Mouse (Mus musculus): ENCODE data around the gene Cpne2. TPM values are rescaled to one million over a fixed set of nuclear protein-coding genes. Genes with fewer than 3 reads are reported as not detected.

Cpne2 gene
- polyA plus RNA-seq, 1 experiment from 2014 or later = 26.4 TPM

- WGBS = 96% methylated on average over 5 of the region's 5 CpGs
- Histone ChIP-seq H3K4me3 (no peak overlapping the region), H3K9ac (no peak overlapping the region), H3K27me3 (no peaks in the 10 kb centered on the region), H3K27ac (replicated peaks) (no peak overlapping the region), H3K4me2 (no peak overlapping the region), H3K9me3 (no peaks in the 10 kb centered on the region), H3K4me1 (replicated peaks) (no peaks in the 10 kb centered on the region), H3K36me3 (no peaks in the 10 kb centered on the region)
- ATAC-seq (ENCODE audit: low FRiP score, low read depth) = no peak
Measured at GRCm38 (mm10) chr8:94519021-94519420, 13.8 kb upstream of the Cpne2 start.

- no peak for ATAC-seq (ENCODE audit: low FRiP score, low read depth)
- H3K9me3 ChIP-seq = no peaks in the 10 kb centered on the region
- no peaks in the 10 kb centered on the region for H3K36me3 ChIP-seq
- no peak overlapping the region for H3K4me3 ChIP-seq
- H3K4me2 ChIP-seq = no peak overlapping the region
- no peak overlapping the region for H3K27ac ChIP-seq (replicated peaks)
- H3K9ac ChIP-seq = no peak overlapping the region
- no peaks in the 10 kb centered on the region for H3K4me1 ChIP-seq (replicated peaks)
- no peaks in the 10 kb centered on the region for H3K27me3 ChIP-seq
- WGBS = 53% methylated on average over 4 of the region's 4 CpGs
Measured at GRCm38 (mm10) chr8:94521481-94521880, 11.3 kb upstream of the Cpne2 start.

- no peak for ATAC-seq (ENCODE audit: low FRiP score, low read depth)
- no peak overlapping the region for H3K4me2 ChIP-seq
Measured at GRCm38 (mm10) chr8:94522482-94522881, 10.3 kb upstream of the Cpne2 start.

GRCm38 (mm10) chr8:94524554-94524953, 8.2 kb upstream of the Cpne2 start:
- Histone ChIP-seq H3K27ac (replicated peaks) (no peak overlapping the region), H3K9me3 (no peaks in the 10 kb centered on the region), H3K4me2 (no peak overlapping the region), H3K36me3 (no peaks in the 10 kb centered on the region), H3K4me3 (no peak overlapping the region), H3K9ac (no peak overlapping the region), H3K4me1 (replicated peaks) (no peaks in the 10 kb centered on the region), H3K27me3 (no peaks in the 10 kb centered on the region)
- ATAC-seq (ENCODE audit: low FRiP score, low read depth) = no peak
- 86% methylated on average over 9 of the region's 9 CpGs for WGBS

More at GRCm38 (mm10) chr8:94522482-94522881, 10.3 kb upstream of the Cpne2 start:
- Histone ChIP-seq H3K4me3 (no peak overlapping the region), H3K36me3 (no peaks in the 10 kb centered on the region), H3K9ac (no peak overlapping the region), H3K27me3 (no peaks in the 10 kb centered on the region), H3K9me3 (no peaks in the 10 kb centered on the region), H3K27ac (replicated peaks) (no peak overlapping the region), H3K4me1 (replicated peaks) (no peaks in the 10 kb centered on the region)
- 89% methylated on average over 3 of the region's 3 CpGs for WGBS

- no peak for ATAC-seq (ENCODE audit: low FRiP score, low read depth)
- Histone ChIP-seq H3K36me3 (no peaks in the 10 kb centered on the region), H3K27me3 (no peaks in the 10 kb centered on the region), H3K4me1 (replicated peaks) (peaks cover 5% of the 10 kb centered on the region), H3K27ac (replicated peaks) (no peak overlapping the region), H3K9ac (no peak overlapping the region), H3K9me3 (no peaks in the 10 kb centered on the region), H3K4me3 (no peak overlapping the region), H3K4me2 (no peak overlapping the region)
- WGBS = 92% methylated on average over 7 of the region's 7 CpGs
Measured at GRCm38 (mm10) chr8:94527178-94527577, 5.6 kb upstream of the Cpne2 start.

GRCm38 (mm10) chr8:94528245-94528644, 4.5 kb upstream of the Cpne2 start:
- Histone ChIP-seq H3K4me2 (no peak overlapping the region), H3K36me3 (no peaks in the 10 kb centered on the region), H3K4me3 (no peak overlapping the region), H3K4me1 (replicated peaks) (peaks cover 15% of the 10 kb centered on the region), H3K9ac (no peak overlapping the region), H3K9me3 (no peaks in the 10 kb centered on the region), H3K27me3 (no peaks in the 10 kb centered on the region), H3K27ac (replicated peaks) (no peak overlapping the region)
- ATAC-seq (ENCODE audit: low FRiP score, low read depth) = no peak
- 35% methylated on average over 4 of the region's 4 CpGs for whole genome bisulfite sequencing

GRCm38 (mm10) chr8:94529875-94530274, 2.9 kb upstream of the Cpne2 start:
- Histone ChIP-seq H3K27me3 (peaks cover 9% of the 10 kb centered on the region; the same call in 1 of the 2 replicates), H3K4me3 (no peak overlapping the region), H3K9ac (no peak overlapping the region), H3K4me1 (replicated peaks) (peaks cover 31% of the 10 kb centered on the region), H3K9me3 (no peaks in the 10 kb centered on the region), H3K36me3 (no peaks in the 10 kb centered on the region), H3K27ac (replicated peaks) (no peak overlapping the region), H3K4me2 (no peak overlapping the region)
- no peak for ATAC-seq (ENCODE audit: low FRiP score, low read depth)
- WGBS = 80% methylated on average over 4 of the region's 4 CpGs

- Histone ChIP-seq H3K4me3 (no peak overlapping the region), H3K4me2 (no peak overlapping the region), H3K27me3 (peaks cover 9% of the 10 kb centered on the region; the same call in 1 of the 2 replicates), H3K36me3 (no peaks in the 10 kb centered on the region), H3K9ac (no peak overlapping the region), H3K4me1 (replicated peaks) (peaks cover 39% of the 10 kb centered on the region), H3K27ac (replicated peaks) (no peak overlapping the region), H3K9me3 (no peaks in the 10 kb centered on the region)
- ATAC-seq (ENCODE audit: low FRiP score, low read depth) = no peak
- 95% methylated on average over 4 of the region's 4 CpGs for WGBS
Measured at GRCm38 (mm10) chr8:94530643-94531042, 2.1 kb upstream of the Cpne2 start.

GRCm38 (mm10) chr8:94532000-94532399, 790 bp upstream of the Cpne2 start:
- Histone ChIP-seq H3K27me3 (peaks cover 9% of the 10 kb centered on the region; the same call in 1 of the 2 replicates), H3K4me3 (peak overlapping the region; percentile 61), H3K27ac (replicated peaks) (peak overlapping the region; percentile 63; the same call in 1 of the 2 replicates), H3K4me1 (replicated peaks) (peaks cover 48% of the 10 kb centered on the region), H3K9ac (no peak overlapping the region), H3K9me3 (no peaks in the 10 kb centered on the region), H3K36me3 (no peaks in the 10 kb centered on the region), H3K4me2 (peak overlapping the region; percentile 98)
- no peak for ATAC-seq (ENCODE audit: low FRiP score, low read depth)
- WGBS = 2% methylated on average over 8 of the region's 8 CpGs

- Histone ChIP-seq H3K36me3 (no peaks in the 10 kb centered on the region), H3K4me1 (replicated peaks) (peaks cover 52% of the 10 kb centered on the region), H3K27ac (replicated peaks) (peak overlapping the region; percentile 63), H3K4me2 (peak overlapping the region; percentile 98), H3K9me3 (no peaks in the 10 kb centered on the region), H3K27me3 (peaks cover 9% of the 10 kb centered on the region; the same call in 1 of the 2 replicates), H3K9ac (peak overlapping the region; percentile 60), H3K4me3 (peak overlapping the region; percentile 61)
- ATAC-seq (ENCODE audit: low FRiP score, low read depth) = peak; percentile 17; the same call in 1 of the 2 replicates
- WGBS = 0% methylated on average over 30 of the region's 34 CpGs
Measured at GRCm38 (mm10) chr8:94532525-94532872, 291 bp upstream of the Cpne2 start.

- Histone ChIP-seq H3K4me2 (peak overlapping the region; percentile 98; the same call in 1 of the 2 replicates), H3K4me1 (replicated peaks) (peaks cover 52% of the 10 kb centered on the region), H3K36me3 (no peaks in the 10 kb centered on the region), H3K9me3 (no peaks in the 10 kb centered on the region), H3K27ac (replicated peaks) (no peak overlapping the region), H3K4me3 (0 out of 2 replicates have a peak overlapping the region, but pooled peaks have one; percentile 61), H3K9ac (no peak overlapping the region), H3K27me3 (peaks cover 9% of the 10 kb centered on the region; the same call in 1 of the 2 replicates)
- 40% methylated on average over 4 of the region's 4 CpGs for WGBS
- no peak for ATAC-seq (ENCODE audit: low FRiP score, low read depth)
Measured at GRCm38 (mm10) chr8:94534612-94535011, 1.8 kb downstream of the Cpne2 start.

GRCm38 (mm10) chr8:94535631-94536030, 2.8 kb downstream of the Cpne2 start:
- peaks cover 9% of the 10 kb centered on the region; the same call in 1 of the 2 replicates for H3K27me3 ChIP-seq
- H3K9me3 ChIP-seq = no peaks in the 10 kb centered on the region
- H3K27ac ChIP-seq (replicated peaks) = no peak overlapping the region
- no peaks in the 10 kb centered on the region for H3K36me3 ChIP-seq
- no peak for ATAC-seq (ENCODE audit: low FRiP score, low read depth)
- H3K4me2 ChIP-seq = no peak overlapping the region
- H3K4me3 ChIP-seq = no peak overlapping the region
- H3K9ac ChIP-seq = no peak overlapping the region
- 73% methylated on average over 7 of the region's 7 CpGs for WGBS
- peaks cover 55% of the 10 kb centered on the region for H3K4me1 ChIP-seq (replicated peaks)

- Histone ChIP-seq H3K9me3 (no peaks in the 10 kb centered on the region), H3K4me2 (no peak overlapping the region), H3K27me3 (peaks cover 9% of the 10 kb centered on the region; the same call in 1 of the 2 replicates), H3K9ac (no peak overlapping the region), H3K4me1 (replicated peaks) (peaks cover 48% of the 10 kb centered on the region), H3K4me3 (no peak overlapping the region), H3K27ac (replicated peaks) (0 out of 2 replicates have a peak overlapping the region, but pooled peaks have one; percentile 12), H3K36me3 (no peaks in the 10 kb centered on the region)
- WGBS = 72% methylated on average over 2 of the region's 2 CpGs
- peak; percentile 42; the same call in 1 of the 2 replicates for ATAC-seq (ENCODE audit: low FRiP score, low read depth)
Measured at GRCm38 (mm10) chr8:94537456-94537855, 4.7 kb downstream of the Cpne2 start.
